Mouse (Mus musculus): ENCODE results near the gene Glis3. TPM values are rescaled to one million over a fixed set of nuclear protein-coding genes. Genes with fewer than 3 reads are reported as not detected.
A peak's percentile ranks its signal among the peaks of the same experiment; 100 is the strongest.

Glis3 gene
- polyA plus RNA-seq, 1 experiment from 2014 or later, result 6.0 TPM

- peak overlapping the region; percentile 76 for H3K9ac ChIP-seq (ENCODE audit: low read depth, low read length)
- H3K4me2 ChIP-seq (ENCODE audit: low read length), result peak overlapping the region; percentile 99
- H3K9me3 ChIP-seq (replicated peaks; ENCODE audit: low read length), result no peaks in the 10 kb centered on the region
- H3K27ac ChIP-seq, result peak overlapping the region; percentile 83; the same call in 1 of the 2 replicates
- H3K4me3 ChIP-seq (replicated peaks; ENCODE audit: low read depth, low read length), result peak overlapping the region; percentile 81
- WGBS, result under 1% methylated on average over 30 of the region's 30 CpGs
- DNase-seq (ENCODE audit: low spot score), result no peak
- no peaks in the 10 kb centered on the region for H3K27me3 ChIP-seq (ENCODE audit: insufficient read depth, low read length)
- H3K4me1 ChIP-seq (replicated peaks; ENCODE audit: insufficient read depth, low read length), result peaks cover 6% of the 10 kb centered on the region; the same call in 1 of the 2 replicates
- no peak for TF ChIP-seq CTCF (IDR thresholded peaks at IDR 0.05; ENCODE audit: low read depth)
- no peak for ATAC-seq (replicated peaks; ENCODE audit: low FRiP score, low read depth)
- H3K36me3 ChIP-seq (ENCODE audit: insufficient read depth, low read length), result no peaks in the 10 kb centered on the region
These were observed 1.1 kb downstream of the Glis3 start for GRCm38 (mm10) chr19:28678646-28679270.

- peak; percentile 26 for ATAC-seq (replicated peaks; ENCODE audit: low FRiP score, low read depth)
- H3K4me3 ChIP-seq (replicated peaks; ENCODE audit: low read depth, low read length), result peak overlapping the region; percentile 81
- TF ChIP-seq CTCF (IDR thresholded peaks at IDR 0.05; ENCODE audit: low read depth), result 0 out of 2 replicates have a peak, but pooled peaks have one; percentile 10
- peak overlapping the region; percentile 66 for H3K27ac ChIP-seq
- H3K4me2 ChIP-seq (ENCODE audit: low read length), result peak overlapping the region; percentile 99
- H3K9me3 ChIP-seq (replicated peaks; ENCODE audit: low read length), result no peaks in the 10 kb centered on the region
- WGBS, result under 1% methylated on average over 29 of the region's 32 CpGs
- DNase-seq (ENCODE audit: low spot score), result peak; percentile 65
- no peaks in the 10 kb centered on the region for H3K36me3 ChIP-seq (ENCODE audit: insufficient read depth, low read length)
- H3K9ac ChIP-seq (ENCODE audit: low read depth, low read length), result peak overlapping the region; percentile 76
- peaks cover 6% of the 10 kb centered on the region; the same call in 1 of the 2 replicates for H3K4me1 ChIP-seq (replicated peaks; ENCODE audit: insufficient read depth, low read length)
- H3K27me3 ChIP-seq (ENCODE audit: insufficient read depth, low read length), result no peaks in the 10 kb centered on the region
These were observed 2.0 kb downstream of the Glis3 start for GRCm38 (mm10) chr19:28677728-28678438.

- H3K4me2 ChIP-seq (ENCODE audit: low read length), result peak overlapping the region; percentile 99
- H3K4me3 ChIP-seq (replicated peaks; ENCODE audit: low read depth, low read length), result peak overlapping the region; percentile 81
- no peaks in the 10 kb centered on the region for H3K36me3 ChIP-seq (ENCODE audit: insufficient read depth, low read length)
- 31% methylated on average over 8 of the region's 8 CpGs for WGBS
- no peaks in the 10 kb centered on the region for H3K9me3 ChIP-seq (replicated peaks; ENCODE audit: low read length)
- no peak for ATAC-seq (replicated peaks; ENCODE audit: low FRiP score, low read depth)
- no peaks in the 10 kb centered on the region for H3K27me3 ChIP-seq (ENCODE audit: insufficient read depth, low read length)
- H3K9ac ChIP-seq (ENCODE audit: low read depth, low read length), result peak overlapping the region; percentile 76; the same call in 1 of the 2 replicates
- TF ChIP-seq CTCF (IDR thresholded peaks at IDR 0.05; ENCODE audit: low read depth), result no peak
- peaks cover 6% of the 10 kb centered on the region; the same call in 1 of the 2 replicates for H3K4me1 ChIP-seq (replicated peaks; ENCODE audit: insufficient read depth, low read length)
- DNase-seq (ENCODE audit: low spot score), result peak; percentile 43
- peak overlapping the region; percentile 66; the same call in 1 of the 2 replicates for H3K27ac ChIP-seq
These were observed 2.7 kb downstream of the Glis3 start for GRCm38 (mm10) chr19:28677045-28677727.

GRCm38 (mm10) chr19:28663781-28664180 is 16.1 kb downstream of the Glis3 start:
- WGBS, result 66% methylated on average over 9 of the region's 9 CpGs

GRCm38 (mm10) chr19:28663148-28663547 is 16.7 kb downstream of the Glis3 start:
- H3K4me1 ChIP-seq (replicated peaks; ENCODE audit: insufficient read depth, low read length), result peaks cover 16% of the 10 kb centered on the region
- 53% methylated on average over 10 of the region's 10 CpGs for WGBS
- no peak for DNase-seq (ENCODE audit: low spot score)
- no peaks in the 10 kb centered on the region for H3K27me3 ChIP-seq (ENCODE audit: insufficient read depth, low read length)
- H3K9ac ChIP-seq (ENCODE audit: low read depth, low read length), result no peak overlapping the region
- no peaks in the 10 kb centered on the region for H3K9me3 ChIP-seq (replicated peaks; ENCODE audit: low read length)
- TF ChIP-seq CTCF (IDR thresholded peaks at IDR 0.05; ENCODE audit: low read depth), result no peak
- H3K36me3 ChIP-seq (ENCODE audit: insufficient read depth, low read length), result no peaks in the 10 kb centered on the region
- ATAC-seq (replicated peaks; ENCODE audit: low FRiP score, low read depth), result no peak
- H3K4me3 ChIP-seq (replicated peaks; ENCODE audit: low read depth, low read length), result no peak overlapping the region
- H3K4me2 ChIP-seq (ENCODE audit: low read length), result peak overlapping the region; percentile 30; the same call in 1 of the 2 replicates
- H3K27ac ChIP-seq, result no peak overlapping the region

More at GRCm38 (mm10) chr19:28663781-28664180, 16.1 kb downstream of the Glis3 start:
- Histone ChIP-seq H3K9me3 (replicated peaks; ENCODE audit: low read length) (no peaks in the 10 kb centered on the region), H3K4me2 (ENCODE audit: low read length) (no peak overlapping the region), H3K4me1 (replicated peaks; ENCODE audit: insufficient read depth, low read length) (peaks cover 14% of the 10 kb centered on the region), H3K27ac (no peak overlapping the region), H3K9ac (ENCODE audit: low read depth, low read length) (no peak overlapping the region), H3K27me3 (ENCODE audit: insufficient read depth, low read length) (no peaks in the 10 kb centered on the region), H3K36me3 (ENCODE audit: insufficient read depth, low read length) (no peaks in the 10 kb centered on the region), H3K4me3 (replicated peaks; ENCODE audit: low read depth, low read length) (no peak overlapping the region)
- no peak for TF ChIP-seq CTCF (IDR thresholded peaks at IDR 0.05; ENCODE audit: low read depth)
- DNase-seq (ENCODE audit: low spot score) (no peak), ATAC-seq (replicated peaks; ENCODE audit: low FRiP score, low read depth) (no peak)

GRCm38 (mm10) chr19:28662474-28662873 is 17.4 kb downstream of the Glis3 start:
- DNase-seq (ENCODE audit: low spot score) (peak; percentile 67), ATAC-seq (replicated peaks; ENCODE audit: low FRiP score, low read depth) (no peak)
- H3K4me2 ChIP-seq (ENCODE audit: low read length), result peak overlapping the region; percentile 30
- H3K27me3 ChIP-seq (ENCODE audit: insufficient read depth, low read length), result no peaks in the 10 kb centered on the region
- WGBS, result 30% methylated on average over 8 of the region's 8 CpGs
- peaks cover 16% of the 10 kb centered on the region for H3K4me1 ChIP-seq (replicated peaks; ENCODE audit: insufficient read depth, low read length)
- no peak for TF ChIP-seq CTCF (IDR thresholded peaks at IDR 0.05; ENCODE audit: low read depth)
- H3K4me3 ChIP-seq (replicated peaks; ENCODE audit: low read depth, low read length), result no peak overlapping the region
- no peak overlapping the region for H3K9ac ChIP-seq (ENCODE audit: low read depth, low read length)
- H3K27ac ChIP-seq, result no peak overlapping the region
- no peaks in the 10 kb centered on the region for H3K9me3 ChIP-seq (replicated peaks; ENCODE audit: low read length)
- H3K36me3 ChIP-seq (ENCODE audit: insufficient read depth, low read length), result no peaks in the 10 kb centered on the region

Measured in kidney, postnatal 0 days (tissue).